Mouse (Mus musculus) urinary bladder, postnatal 4 days (tissue): Measurements from ENCODE around the gene Ube3b.

ENCODE experiments used
- DNase-seq, 2 experiments: peaks; one replicate each; pipeline ENCODE4 v3.0.0; 2021 to 2022; ENCODE audit warnings: low spot score in 2 of 2

Ube3b gene

DNA sequence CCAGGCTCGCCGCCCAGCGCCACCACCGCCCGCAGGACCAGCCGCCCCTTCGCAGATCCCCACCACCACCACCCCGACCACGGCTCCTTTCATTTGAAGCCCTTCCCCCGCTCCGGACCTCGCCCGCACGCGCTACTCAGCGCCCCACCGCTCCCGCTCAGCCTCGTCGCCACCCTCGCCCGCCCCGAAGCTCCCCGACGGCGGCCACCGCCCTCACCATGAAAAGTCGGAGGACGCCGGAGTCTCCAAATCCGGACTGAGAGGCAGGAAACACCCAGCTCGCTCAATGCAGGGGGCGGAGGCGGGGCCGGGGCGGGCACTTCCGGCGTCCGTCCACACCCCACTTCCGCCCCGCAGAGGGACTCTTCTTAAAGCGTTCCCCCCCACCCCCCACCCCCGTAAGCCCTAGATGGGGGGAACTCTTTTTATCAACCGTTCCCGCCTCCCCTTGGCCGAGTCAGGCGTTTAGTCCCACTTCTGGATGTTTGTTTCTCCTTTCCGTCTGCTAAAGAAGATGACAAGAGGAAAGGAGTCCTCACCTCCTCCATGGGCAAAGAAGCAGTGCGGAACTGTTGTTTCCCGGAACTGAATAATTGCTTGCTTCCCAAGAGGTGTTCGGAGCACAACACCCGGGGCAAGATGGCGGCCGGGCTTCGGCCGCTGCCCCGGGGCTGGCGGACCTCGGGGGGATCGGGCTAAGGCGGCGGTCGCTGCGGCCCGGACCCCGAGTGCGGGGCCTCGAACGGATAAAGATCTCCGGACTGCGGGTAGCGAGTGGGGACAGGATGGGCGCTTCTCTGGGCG, at the start of gene Ube3b, which contains the start of gene Kctd10:
Gene Ube3b (plus strand): TSS at position 399 of the 804 bp plus-strand sequence.
Gene Kctd10 (minus strand): TSS at position 300 of the 804 bp plus-strand sequence.
- DNase-seq: peak; percentile 81 to 85

DNA sequence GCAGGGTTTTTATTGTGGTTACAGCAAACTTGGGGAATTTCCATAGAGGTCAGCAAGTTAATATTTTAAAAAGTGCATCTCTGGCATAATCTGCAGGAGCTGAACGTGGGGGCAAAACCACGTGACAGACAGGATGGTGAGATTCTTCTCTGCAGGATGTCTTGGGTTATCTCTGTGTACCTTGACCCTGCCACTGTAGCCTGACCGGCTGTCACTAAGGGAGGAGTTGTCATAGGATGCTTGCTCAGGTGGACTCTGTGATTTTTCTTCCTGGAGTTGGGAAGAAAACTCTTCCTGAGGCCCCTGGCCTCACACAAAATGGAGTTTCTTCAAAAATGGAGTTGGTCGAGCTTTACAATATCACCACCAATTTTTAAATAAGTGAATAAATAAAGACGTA, 37.4 kb upstream of the Ube3b start:
- no peak for DNase-seq

GRCm38 (mm10) chr5:114343612-114344011, 36.8 kb upstream of the Ube3b start:
- DNase-seq: no peak

DNA sequence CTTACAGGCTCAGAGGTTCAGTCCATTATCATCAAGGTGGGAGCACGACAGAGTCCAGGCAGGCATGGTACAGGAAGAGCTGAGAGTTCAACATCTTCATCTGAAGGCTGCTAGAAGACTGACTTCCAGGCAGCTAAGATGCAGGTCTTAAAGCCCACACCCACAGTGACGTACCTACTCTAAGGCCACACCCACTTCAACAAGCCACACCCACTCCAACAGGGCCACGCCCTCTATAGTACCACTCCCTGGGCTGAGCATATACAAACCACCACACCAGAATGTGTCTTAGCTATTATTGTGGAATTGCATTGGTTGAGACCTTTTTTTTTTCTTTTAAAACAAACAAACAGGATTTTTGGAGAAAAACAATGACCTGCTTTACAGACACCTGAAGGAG, 34.9 kb upstream of the Ube3b start:
- DNase-seq: no peak

DNA sequence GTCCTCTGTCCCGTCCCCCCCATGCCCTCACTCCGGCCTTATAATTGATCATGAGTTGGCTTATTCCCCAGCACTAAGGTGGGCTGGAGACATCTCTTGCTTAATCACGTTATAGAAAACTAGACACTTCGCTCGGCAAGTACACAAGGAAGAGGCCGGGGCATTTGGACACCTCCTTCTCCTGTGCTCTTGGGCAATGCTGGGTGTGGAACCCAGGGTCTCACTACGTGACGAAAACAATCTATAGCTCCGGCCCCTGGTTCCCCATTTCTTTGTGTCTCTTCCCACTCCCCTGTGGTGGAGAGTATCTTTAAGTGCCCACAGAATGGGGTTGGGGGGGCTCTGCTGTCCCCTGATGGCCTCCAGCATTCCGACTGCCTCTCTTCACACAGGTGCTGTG, 33.4 kb upstream of the Ube3b start:
- DNase-seq: no peak

- DNase-seq: no peak
Measured at GRCm38 (mm10) chr5:114351490-114351889, 28.9 kb upstream of the Ube3b start.

GRCm38 (mm10) chr5:114356250-114356935, 24.0 kb upstream of the Ube3b start:
- DNase-seq: peak; percentile 85

DNA sequence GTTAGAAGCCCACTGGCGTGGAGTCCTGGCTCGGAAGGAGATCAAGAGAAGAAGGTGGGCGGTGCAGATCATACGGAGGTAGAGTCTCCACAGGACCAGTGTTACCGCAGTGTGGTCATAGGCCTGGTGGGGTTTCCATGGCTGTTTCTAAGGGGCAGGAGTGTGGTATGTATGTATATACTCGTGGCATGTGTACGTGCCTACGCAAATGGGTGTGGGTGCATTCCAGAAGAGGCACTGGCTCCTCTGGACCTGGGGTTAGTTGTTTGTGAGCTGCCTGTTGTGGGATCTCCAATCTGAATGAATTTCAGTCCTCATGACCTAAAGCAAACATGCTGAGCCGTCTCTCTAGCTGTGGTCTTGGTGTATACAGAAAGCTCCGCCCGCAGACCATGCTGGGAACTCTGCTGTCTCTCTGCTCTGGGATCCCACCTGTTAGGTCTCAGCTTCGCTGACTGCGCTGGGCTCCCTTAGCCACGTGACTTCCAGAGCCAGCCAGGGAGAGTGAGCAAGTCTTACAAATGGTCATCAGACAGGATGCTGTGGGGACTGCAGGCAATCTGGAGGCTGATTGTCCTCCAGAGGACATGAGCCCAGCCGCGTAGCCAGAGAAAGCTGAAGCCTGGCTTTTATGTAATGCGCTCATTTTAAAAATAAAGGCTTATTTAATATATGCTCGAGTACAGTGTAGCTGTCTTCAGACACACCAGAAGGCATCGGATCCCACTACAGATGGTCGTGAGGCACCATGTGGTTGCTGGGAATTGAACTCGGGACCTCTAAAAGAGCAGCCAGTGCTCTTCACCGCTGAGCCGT, 23.3 kb upstream of the Ube3b start:
- peak in 1 of 2 experiments; percentile 55 for DNase-seq

GRCm38 (mm10) chr5:114358833-114359232, 21.6 kb upstream of the Ube3b start:
- DNase-seq: no peak

DNA sequence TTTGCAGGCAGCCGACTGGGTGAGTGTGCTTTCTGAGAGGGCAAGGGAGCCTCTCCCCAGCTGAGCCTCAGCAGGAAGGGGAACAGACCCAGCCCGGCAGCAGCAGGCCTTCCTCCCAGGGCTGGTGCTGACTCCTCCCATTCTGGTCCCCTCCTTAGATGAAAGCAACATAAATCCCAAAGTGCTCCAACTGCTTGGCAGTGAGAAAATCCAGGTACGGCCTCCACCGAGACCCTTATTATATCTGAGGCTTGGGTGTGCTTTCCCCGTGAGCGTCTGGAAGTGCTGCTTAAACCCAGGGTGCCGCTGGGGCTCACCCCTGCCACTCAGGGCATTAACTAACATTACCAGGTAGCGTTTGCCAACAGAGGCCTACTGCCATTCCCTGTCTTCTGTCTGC, 20.8 kb upstream of the Ube3b start:
- DNase-seq: no peak

GRCm38 (mm10) chr5:114360968-114361367, 19.4 kb upstream of the Ube3b start:
- no peak for DNase-seq

GRCm38 (mm10) chr5:114365043-114365752, 15.2 kb upstream of the Ube3b start:
- DNase-seq: peak in 1 of 2 experiments; percentile 72

DNA sequence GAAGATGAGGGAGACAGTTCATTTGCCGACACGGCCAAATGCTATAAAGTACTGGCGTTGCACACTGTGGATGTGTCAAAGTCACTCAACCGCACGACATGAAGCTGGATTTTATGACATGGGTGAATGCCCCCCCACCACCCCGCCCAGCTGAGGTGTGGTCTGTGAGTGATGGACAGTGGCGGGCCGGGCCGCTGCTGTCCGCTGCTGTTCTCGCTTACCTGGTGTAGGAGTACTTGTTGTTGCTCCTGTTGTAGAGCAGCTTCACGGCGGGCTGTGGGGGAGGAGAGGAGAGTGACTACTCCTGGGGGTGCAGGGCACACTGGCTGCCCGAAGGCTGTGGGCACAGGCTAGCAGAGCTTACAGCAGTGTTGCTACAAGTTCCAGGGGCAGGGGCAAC, 12.3 kb upstream of the Ube3b start:
- DNase-seq: no peak

DNA sequence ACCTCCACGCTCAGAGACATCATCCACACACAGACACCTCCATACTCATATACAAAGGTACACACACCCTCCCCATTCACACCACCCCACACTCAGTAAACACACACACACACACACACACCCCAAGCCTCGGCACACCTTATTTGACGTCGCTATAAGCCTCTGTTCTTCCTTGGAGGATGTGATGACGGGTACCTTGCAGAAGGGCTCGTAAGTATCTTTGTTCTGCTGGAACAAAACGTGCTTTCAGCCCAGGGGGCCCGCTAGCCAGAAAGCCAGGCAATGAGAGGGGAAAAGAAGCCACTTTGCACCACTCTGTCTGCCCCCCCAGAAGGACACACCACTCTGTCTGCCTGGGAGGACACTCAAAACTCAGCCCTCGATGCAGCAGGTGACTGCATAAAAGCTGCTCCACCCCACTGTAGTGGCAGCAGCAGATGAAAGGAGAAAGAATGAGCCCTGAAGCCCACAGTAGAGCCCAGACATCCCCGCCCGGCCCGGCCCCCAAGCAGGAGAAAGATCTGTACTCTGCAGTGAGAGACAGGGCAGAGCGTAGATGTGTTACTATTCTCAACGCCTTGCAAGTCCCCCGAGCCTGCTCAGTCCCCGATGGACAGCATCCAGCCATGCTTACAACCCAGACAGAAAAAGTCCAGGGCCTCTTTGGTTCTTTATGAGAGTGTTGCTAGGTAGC, 11.5 kb upstream of the Ube3b start:
- no peak for DNase-seq

GRCm38 (mm10) chr5:114369921-114370320, 10.5 kb upstream of the Ube3b start:
- DNase-seq: no peak

DNA sequence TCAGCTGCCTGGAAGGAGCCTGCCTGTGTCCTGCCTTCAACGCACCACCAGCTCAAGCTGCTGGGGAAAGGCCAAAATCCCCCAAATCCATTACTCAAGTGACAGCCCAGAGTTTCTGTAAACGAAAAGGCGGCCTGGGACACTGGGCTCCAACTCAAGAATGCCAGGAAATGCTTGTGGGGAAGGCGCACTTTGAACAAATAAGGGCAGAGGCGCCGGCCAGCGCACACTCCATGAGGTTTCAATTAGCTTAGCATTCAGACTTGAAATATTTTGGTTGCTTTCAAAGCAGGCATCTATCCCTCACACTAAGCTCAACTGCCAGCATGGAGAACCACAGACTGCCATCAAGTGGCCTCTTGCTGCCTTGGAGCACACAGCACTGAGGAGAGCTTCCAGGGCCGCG, 10.0 kb upstream of the Ube3b start:
- peak in 1 of 2 experiments; percentile 56 for DNase-seq

DNA sequence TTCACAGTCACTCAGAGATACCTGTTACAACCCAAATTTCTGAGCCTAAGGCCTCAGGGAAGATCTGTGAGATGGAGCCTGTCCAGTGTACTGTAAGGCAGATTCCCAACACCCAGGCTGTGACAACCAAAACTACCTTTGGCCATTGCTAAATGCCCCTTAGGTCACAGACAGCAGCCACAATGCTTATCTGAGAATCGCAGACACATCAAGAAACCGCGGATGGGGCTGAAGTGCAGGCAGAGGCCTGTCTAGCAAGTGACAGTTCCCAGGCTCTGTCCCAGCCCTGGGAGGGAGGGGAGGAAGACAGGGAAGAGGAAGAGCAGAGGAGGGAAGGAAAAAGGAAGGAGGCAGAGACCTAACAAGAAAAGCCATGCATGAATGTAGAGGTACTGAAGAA, 9.1 kb upstream of the Ube3b start:
- no peak for DNase-seq

DNA sequence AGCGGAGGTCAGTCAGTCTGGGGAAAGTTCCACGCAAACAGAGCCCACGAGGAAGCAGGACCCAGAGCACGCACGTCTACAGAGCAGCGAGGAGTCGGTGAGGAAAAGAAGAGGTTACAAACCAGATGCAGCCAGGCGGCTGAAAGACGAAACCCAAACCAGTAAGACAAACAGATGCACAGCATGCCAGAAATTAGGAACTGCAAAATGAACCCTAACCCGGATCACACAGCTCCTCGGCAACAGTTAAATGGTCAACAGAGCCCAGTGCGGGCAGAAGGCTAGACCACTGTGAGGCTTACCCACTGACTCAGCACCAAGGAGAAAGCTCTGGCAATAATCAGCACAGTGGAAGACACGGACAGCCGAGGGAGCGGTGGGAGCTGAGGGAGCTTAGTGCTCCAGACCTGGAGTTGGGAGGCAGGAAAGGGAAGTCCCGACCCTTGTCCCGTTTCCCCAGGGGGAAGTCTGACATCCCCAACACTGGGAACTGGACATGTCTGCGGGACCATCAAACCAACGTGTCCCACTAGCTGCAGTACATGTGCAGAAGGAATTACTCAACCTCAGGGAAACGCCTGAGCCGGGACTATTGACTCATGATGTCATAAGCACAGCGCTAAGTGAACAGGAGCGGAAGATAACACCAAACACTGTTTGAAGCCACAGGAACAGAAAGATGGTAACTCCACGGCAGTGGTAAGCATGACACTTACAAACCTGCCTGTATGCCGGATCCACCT, 8.5 kb upstream of the Ube3b start:
- no peak for DNase-seq

- DNase-seq: no peak
Measured at GRCm38 (mm10) chr5:114372565-114372964, 7.8 kb upstream of the Ube3b start.

- no peak for DNase-seq
Measured at GRCm38 (mm10) chr5:114373174-114373573, 7.2 kb upstream of the Ube3b start.
